Mouse (Mus musculus) Patski (cell line): ENCODE measurements around the gene Hist1h2ao. TPM values are rescaled to one million over a fixed set of nuclear protein-coding genes. Genes with fewer than 3 reads are reported as not detected.

ENCODE experiments used
- ATAC-seq: fragments of 100-300 bp; one replicate; pipeline ENCODE4 v1.8.0; 2021
- CTCF ChIA-PET: fragments of 350-600 bp; sonication (Branson Sonifier 250); formaldehyde crosslinking; loops from one replicate; lab custom pipeline; 2022; ENCODE audit warnings: inconsistent platforms; lab: Charles Lee
- POLR2A ChIA-PET: fragments of 350-600 bp; sonication (Branson Sonifier 250); formaldehyde crosslinking; loops from one replicate; lab custom pipeline; 2022; ENCODE audit warnings: antibody characterized with exemption, inconsistent platforms; lab: Charles Lee
- DNase-seq: peaks from one replicate; pipeline ENCODE4 v3.0.0-alpha.2; 2011; ENCODE audit warnings: low read depth, low spot score
- H3K27me3 ChIP-seq: fragments of 371-371 bp; one replicate; pipeline ENCODE4 v1.5.1; 2021
- CTCF ChIP-seq: fragments of 100-300 bp; IDR thresholded peaks from one replicate; pipeline ENCODE4 v1.5.1; 2021
- in situ Hi-C: fragments of 300-500 bp; cut with MboI; formaldehyde crosslinking; loops from 3 replicates; pipeline ENCODE4 v1.11.1; 2018; ENCODE audit warnings: low pct_unique_long_range_greater_than_20kb, mixed read lengths
- polyA plus RNA-seq: library from polyadenylated mRNA; unstranded; gene quantifications from one replicate; pipeline ENCODE4 v1.2.3, GENCODE M21; 2021

The Hist1h2ao gene
- polyA plus RNA-seq, 1 experiment from 2014 or later: not detected

GRCm38 (mm10) chr13:21855146-21855545 is 44.9 kb downstream of the Hist1h2ao start:
- ChIA-PET POLR2A (no interaction called here), CTCF (no interaction called here)
- no peak for TF ChIP-seq CTCF
- DNase-seq (no peak), ATAC-seq (peak; percentile 68)
- in situ Hi-C loops: loop anchor here (25.0 kb wide), 1 partner anchor 1557 kb away; the partner anchor contains the start of gene Abt1
- H3K27me3 ChIP-seq: no peaks in the 10 kb centered on the region

GRCm38 (mm10) chr13:21855698-21856162 is 45.5 kb downstream of the Hist1h2ao start:
- in situ Hi-C loops: loop anchor here (25.0 kb wide), 1 partner anchor 1557 kb away; the partner anchor contains the start of gene Abt1
- ATAC-seq: no peak
- no peaks in the 10 kb centered on the region for H3K27me3 ChIP-seq
- no peak for TF ChIP-seq CTCF
- ChIA-PET POLR2A (interaction anchor here (0.5 kb wide), 1 partner anchor 1423 kb away, joined by 8 read pairs; no protein-coding TSS in a partner anchor), CTCF (no interaction called here)
- no peak for DNase-seq

Other genes with a start within 250 kb of the Hist1h2ao start
- gene Olfr1364, start 228.7 kb upstream of the Hist1h2ao start, polyA plus RNA-seq: not detected
- gene Olfr1362, start 196.4 kb upstream of the Hist1h2ao start, polyA plus RNA-seq: not detected
- gene Olfr11, start 167.9 kb upstream of the Hist1h2ao start, polyA plus RNA-seq: not detected
- gene Olfr1361, start 147.1 kb upstream of the Hist1h2ao start, polyA plus RNA-seq: not detected
- gene Olfr1360, start 133.1 kb upstream of the Hist1h2ao start, polyA plus RNA-seq: not detected
- not detected for gene Olfr1359, start 112.4 kb upstream of the Hist1h2ao start, polyA plus RNA-seq
- gene Hist1h2bl, start 94.3 kb upstream of the Hist1h2ao start, polyA plus RNA-seq: 1.1 TPM
- not detected for gene Hist1h2ai, start 94.0 kb upstream of the Hist1h2ao start, polyA plus RNA-seq
- 4.9 TPM for gene Hist1h3h, start 92.8 kb upstream of the Hist1h2ao start, polyA plus RNA-seq
- not detected for gene Hist1h2bm, start 88.4 kb upstream of the Hist1h2ao start, polyA plus RNA-seq
- gene Hist1h4j, start 75.4 kb upstream of the Hist1h2ao start, polyA plus RNA-seq: 1.2 TPM
- 6.5 TPM for gene Hist1h4k, start 60.0 kb upstream of the Hist1h2ao start, polyA plus RNA-seq
- gene Hist1h2ak, start 56.6 kb upstream of the Hist1h2ao start, polyA plus RNA-seq: not detected
- 4.9 TPM for gene Hist1h2bn, start 56.3 kb upstream of the Hist1h2ao start, polyA plus RNA-seq
- gene Hist1h1b, start 29.8 kb upstream of the Hist1h2ao start, polyA plus RNA-seq: 1.4 TPM
- 1.6 TPM for gene Hist1h3i, start 27.1 kb upstream of the Hist1h2ao start, polyA plus RNA-seq
- gene Hist1h2an, start 23.2 kb upstream of the Hist1h2ao start, polyA plus RNA-seq: 4.5 TPM
- 0.45 TPM for gene Hist1h2bp, start 23.0 kb upstream of the Hist1h2ao start, polyA plus RNA-seq
- gene Hist1h2bq, start 268 bp upstream of the Hist1h2ao start, polyA plus RNA-seq: 35.6 TPM
- gene Hist1h4m, start 1.3 kb downstream of the Hist1h2ao start, polyA plus RNA-seq: 1.0 TPM
- not detected for gene Hist1h4n, start 21.7 kb downstream of the Hist1h2ao start, polyA plus RNA-seq
- 0.60 TPM for gene Hist1h2ap, start 23.0 kb downstream of the Hist1h2ao start, polyA plus RNA-seq
- 36.6 TPM for gene Hist1h2br, start 23.3 kb downstream of the Hist1h2ao start, polyA plus RNA-seq
- 7.7 TPM for gene Zfp184, start 134.6 kb downstream of the Hist1h2ao start, polyA plus RNA-seq
- not detected for gene Pom121l2, start 170.7 kb downstream of the Hist1h2ao start, polyA plus RNA-seq
- 6.3 TPM for gene Prss16, start 199.3 kb downstream of the Hist1h2ao start, polyA plus RNA-seq
- 1.6 TPM for gene Hist1h2ah, start 225.1 kb downstream of the Hist1h2ao start, polyA plus RNA-seq
- 15.2 TPM for gene Hist1h2bk, start 225.4 kb downstream of the Hist1h2ao start, polyA plus RNA-seq
- 10.2 TPM for gene Hist1h4i, start 230.9 kb downstream of the Hist1h2ao start, polyA plus RNA-seq
- gene Hist1h2ag, start 232.5 kb downstream of the Hist1h2ao start, polyA plus RNA-seq: not detected
- gene Hist1h2bj, start 232.7 kb downstream of the Hist1h2ao start, polyA plus RNA-seq: not detected